Mouse (Mus musculus): ENCODE results near the gene Fbxl3. TPM values are rescaled to one million over a fixed set of nuclear protein-coding genes. Genes with fewer than 3 reads are reported as not detected.

Gene Fbxl3
- total RNA-seq, 2 experiments from 2014 or later: 40.0 to 48.0 TPM

- ATAC-seq (replicated peaks; ENCODE audit: poor library complexity, severe bottlenecking): peak; percentile 83
These were observed 48.1 kb downstream of the Fbxl3 start for GRCm38 (mm10) chr14:103051159-103051769.

- ATAC-seq (replicated peaks; ENCODE audit: poor library complexity, severe bottlenecking): peak; percentile 79
These were observed 50.9 kb downstream of the Fbxl3 start for GRCm38 (mm10) chr14:103048292-103049086.

GRCm38 (mm10) chr14:103046677-103047076, 52.7 kb downstream of the Fbxl3 start, which contains the start of gene Acod1:
Gene Acod1, plus strand, starts transcription at chr14:103046977.
- ATAC-seq (replicated peaks; ENCODE audit: poor library complexity, severe bottlenecking): peak; percentile 10; the same call in 1 of the 2 replicates

- ATAC-seq (replicated peaks; ENCODE audit: poor library complexity, severe bottlenecking): peak; percentile 82
These were observed 62.4 kb downstream of the Fbxl3 start for GRCm38 (mm10) chr14:103037016-103037415.

- peak; percentile 51 for ATAC-seq (replicated peaks; ENCODE audit: poor library complexity, severe bottlenecking)
These were observed 65.3 kb downstream of the Fbxl3 start for GRCm38 (mm10) chr14:103034076-103034475.

GRCm38 (mm10) chr14:103033271-103033823, 66.0 kb downstream of the Fbxl3 start:
- ATAC-seq (replicated peaks; ENCODE audit: poor library complexity, severe bottlenecking): peak; percentile 70

Other genes with a start within 250 kb of the Fbxl3 start
- 49.0 and 63.5 TPM in 2 replicates for gene Kctd12, start 116.9 kb downstream of the Fbxl3 start, total RNA-seq (2014; fragmentation: Nextera tagmentation)
- 63.8 and 64.9 TPM in 2 replicates for gene Kctd12, start 116.9 kb downstream of the Fbxl3 start, total RNA-seq (2017)
- gene Acod1, start 52.6 kb downstream of the Fbxl3 start, total RNA-seq (2014; fragmentation: Nextera tagmentation): not detected in 2 replicates
- 0.67 TPM in 1 of 2 replicates, not detected in the other for gene Acod1, start 52.6 kb downstream of the Fbxl3 start, total RNA-seq (2017)
- gene Cln5, start 29.4 kb downstream of the Fbxl3 start, total RNA-seq (2014; fragmentation: Nextera tagmentation): 34.0 and 37.8 TPM in 2 replicates
- gene Cln5, start 29.4 kb downstream of the Fbxl3 start, total RNA-seq (2017): 40.2 and 40.5 TPM in 2 replicates
- gene Mycbp2, start 247.2 kb upstream of the Fbxl3 start, total RNA-seq (2014; fragmentation: Nextera tagmentation): 65.3 and 70.9 TPM in 2 replicates
- 51.7 and 54.5 TPM in 2 replicates for gene Mycbp2, start 247.2 kb upstream of the Fbxl3 start, total RNA-seq (2017)